Mouse (Mus musculus): ENCODE results near the gene Rbms1. TPM values are rescaled to one million over a fixed set of nuclear protein-coding genes. Genes with fewer than 3 reads are reported as not detected.
"Not testable (repeated sequence)": the region's sequence is repeated elsewhere in the genome, so short reads cannot be mapped to it uniquely, and the experiment has no call there.

The Rbms1 gene
- total RNA-seq, 2 experiments from 2014 or later, result 29.0 to 34.5 TPM

- intact Hi-C loops (cut with DNase I; ENCODE audit: low total_unique reads), result no loop called here
- no peak for DNase-seq
These were observed 99.9 kb downstream of the Rbms1 start for GRCm38 (mm10) chr2:60862913-60863711.

GRCm38 (mm10) chr2:60858116-60858515 lies 104.9 kb downstream of the Rbms1 start:
- no peak for DNase-seq

GRCm38 (mm10) chr2:60856097-60856496 lies 106.9 kb downstream of the Rbms1 start:
- no peak for DNase-seq
- intact Hi-C loops (cut with DNase I; ENCODE audit: low total_unique reads), result no loop called here

More at GRCm38 (mm10) chr2:60858116-60858515, 104.9 kb downstream of the Rbms1 start:
- intact Hi-C loops (cut with DNase I; ENCODE audit: low total_unique reads), result no loop called here

GRCm38 (mm10) chr2:60855006-60855405 lies 108.0 kb downstream of the Rbms1 start:
- intact Hi-C loops (cut with DNase I; ENCODE audit: low total_unique reads), result no loop called here
- peak; percentile 36 for DNase-seq

GRCm38 (mm10) chr2:60851898-60852297 lies 111.1 kb downstream of the Rbms1 start:
- no peak for DNase-seq
- intact Hi-C loops (cut with DNase I; ENCODE audit: low total_unique reads), result no loop called here

GRCm38 (mm10) chr2:60851057-60851718 lies 111.8 kb downstream of the Rbms1 start:
- intact Hi-C loops (cut with DNase I; ENCODE audit: low total_unique reads), result no loop called here
- no peak for DNase-seq

GRCm38 (mm10) chr2:60848478-60848877 lies 114.5 kb downstream of the Rbms1 start:
- no peak for DNase-seq
- intact Hi-C loops (cut with DNase I; ENCODE audit: low total_unique reads), result no loop called here

GRCm38 (mm10) chr2:60847984-60848383 lies 115.0 kb downstream of the Rbms1 start:
- intact Hi-C loops (cut with DNase I; ENCODE audit: low total_unique reads), result no loop called here
- DNase-seq, result no peak

GRCm38 (mm10) chr2:60845316-60845894 lies 117.6 kb downstream of the Rbms1 start:
- DNase-seq, result no peak
- intact Hi-C loops (cut with DNase I; ENCODE audit: low total_unique reads), result no loop called here

GRCm38 (mm10) chr2:60844259-60844658 lies 118.7 kb downstream of the Rbms1 start:
- intact Hi-C loops (cut with DNase I; ENCODE audit: low total_unique reads), result no loop called here
- DNase-seq, result no peak

GRCm38 (mm10) chr2:60843633-60844032 lies 119.4 kb downstream of the Rbms1 start:
- DNase-seq, result no peak
- intact Hi-C loops (cut with DNase I; ENCODE audit: low total_unique reads), result no loop called here

GRCm38 (mm10) chr2:60842976-60843375 lies 120.0 kb downstream of the Rbms1 start:
- intact Hi-C loops (cut with DNase I; ENCODE audit: low total_unique reads), result no loop called here
- no peak for DNase-seq

- DNase-seq, result peak; percentile 72
- intact Hi-C loops (cut with DNase I; ENCODE audit: low total_unique reads), result no loop called here
These were observed 122.1 kb downstream of the Rbms1 start for GRCm38 (mm10) chr2:60840922-60841321.

GRCm38 (mm10) chr2:60839498-60839897 lies 123.5 kb downstream of the Rbms1 start:
- intact Hi-C loops (cut with DNase I; ENCODE audit: low total_unique reads), result no loop called here
- DNase-seq, result no peak

- no peak for DNase-seq
- intact Hi-C loops (cut with DNase I; ENCODE audit: low total_unique reads), result no loop called here
These were observed 124.1 kb downstream of the Rbms1 start for GRCm38 (mm10) chr2:60838856-60839255.

GRCm38 (mm10) chr2:60837616-60838015 lies 125.4 kb downstream of the Rbms1 start:
- no peak for DNase-seq
- intact Hi-C loops (cut with DNase I; ENCODE audit: low total_unique reads), result no loop called here

- no peak for DNase-seq
- intact Hi-C loops (cut with DNase I; ENCODE audit: low total_unique reads), result no loop called here
These were observed 126.8 kb downstream of the Rbms1 start for GRCm38 (mm10) chr2:60836237-60836636.

GRCm38 (mm10) chr2:60834293-60834692 lies 128.7 kb downstream of the Rbms1 start:
- intact Hi-C loops (cut with DNase I; ENCODE audit: low total_unique reads), result no loop called here
- DNase-seq, result peak; percentile 61

- intact Hi-C loops (cut with DNase I; ENCODE audit: low total_unique reads), result no loop called here
These were observed 130.7 kb downstream of the Rbms1 start for GRCm38 (mm10) chr2:60832254-60832653.

GRCm38 (mm10) chr2:60830464-60830863 lies 132.5 kb downstream of the Rbms1 start:
- DNase-seq; intact Hi-C loops (cut with DNase I; ENCODE audit: low total_unique reads): not testable (repeated sequence)

More at GRCm38 (mm10) chr2:60832254-60832653, 130.7 kb downstream of the Rbms1 start:
- no peak for DNase-seq

Data from gastrocnemius, postnatal 14 days (tissue).